Mouse (Mus musculus) midbrain, embryonic 16.5 days (tissue): Measurements from ENCODE around the gene Myh14. TPM values are rescaled to one million over a fixed set of nuclear protein-coding genes. Genes with fewer than 3 reads are reported as not detected.

Experiments
- ATAC-seq: fragments of 200-750 bp; cut with Nextera tagmentation; 2 replicates; pipeline ENCODE4 v1.8.0; 2017; ENCODE audit warnings: moderate TSS enrichment
- H3K27ac ChIP-seq: fragments of 300-500 bp; sonication (generic); 2 replicates; pipeline ENCODE4 v1.5.1; 2014; ENCODE audit warnings: mild to moderate bottlenecking, low read length, mixed read lengths
- H3K27me3 ChIP-seq: fragments of 300-500 bp; sonication (generic); 2 replicates; pipeline ENCODE4 v1.6.1; 2014; ENCODE audit warnings: low read depth, low read length, mixed read lengths; ENCODE audit not compliant: control insufficient read depth, insufficient read depth
- H3K36me3 ChIP-seq: fragments of 300-500 bp; sonication (generic); 2 replicates; pipeline ENCODE4 v1.6.1; 2014; ENCODE audit warnings: mild to moderate bottlenecking, low read length, moderate library complexity, mixed read lengths; ENCODE audit not compliant: control insufficient read depth, insufficient read depth
- H3K4me1 ChIP-seq: fragments of 300-500 bp; sonication (generic); 2 replicates; pipeline ENCODE4 v1.6.1; 2014; ENCODE audit warnings: mild to moderate bottlenecking, low read length, mixed read lengths; ENCODE audit not compliant: control insufficient read depth, insufficient read depth
- H3K4me2 ChIP-seq: fragments of 300-500 bp; sonication (generic); 2 replicates; pipeline ENCODE4 v1.6.1; 2014; ENCODE audit warnings: mild to moderate bottlenecking, low read length, mixed read lengths
- H3K4me3 ChIP-seq: fragments of 300-500 bp; sonication (generic); 2 replicates; pipeline ENCODE4 v1.5.1; 2014; ENCODE audit warnings: low read depth, mild to moderate bottlenecking, low read length, moderate library complexity, mixed read lengths
- H3K9ac ChIP-seq: fragments of 300-500 bp; sonication (generic); 2 replicates; pipeline ENCODE4 v1.6.1; 2014; ENCODE audit warnings: low read depth, low read length, mixed read lengths
- H3K9me3 ChIP-seq: fragments of 300-500 bp; sonication (generic); replicated peaks from 2 replicates; pipeline ENCODE4 v1.6.1; 2014; ENCODE audit warnings: mild to moderate bottlenecking, low read length, mixed read lengths; ENCODE audit not compliant: control insufficient read depth, poor library complexity, severe bottlenecking
- WGBS: fragments of 180-500 bp; shearing (Covaris S2); extraction: QIAGEN DNeasy Blood & Tissue Kit; methylation state at CpG from one replicate; pipeline ENCODE4 v1.1.7; 2014; 5-methylcytosine and 5-hydroxymethylcytosine counted together
- polyA plus RNA-seq: library from polyadenylated mRNA; unstranded; fragments of >200 nt; fragmentation: Nextera tagmentation; extraction: Ambion mirVana; gene quantifications from 2 replicates; pipeline ENCODE4 v1.2.1, GENCODE M21; 2015

Gene Myh14
- polyA plus RNA-seq, 1 experiment from 2014 or later, result 3.3 TPM

GRCm38 (mm10) chr7:44604619-44605018, 66.0 kb downstream of the Myh14 start:
- peaks cover 31% of the 10 kb centered on the region for H3K27me3 ChIP-seq
- H3K27ac ChIP-seq, result no peak overlapping the region
- no peaks in the 10 kb centered on the region for H3K9me3 ChIP-seq
- H3K4me2 ChIP-seq, result peak overlapping the region; percentile 48
- H3K36me3 ChIP-seq, result no peaks in the 10 kb centered on the region
- peak overlapping the region; percentile 28 for H3K4me3 ChIP-seq
- peak overlapping the region; percentile 33; the same call in 1 of the 2 replicates for H3K9ac ChIP-seq
- ATAC-seq, result no peak; the same call in 1 of the 2 replicates
- H3K4me1 ChIP-seq, result no peaks in the 10 kb centered on the region
- WGBS, result under 1% methylated on average over 8 of the region's 8 CpGs

- H3K36me3 ChIP-seq, result no peaks in the 10 kb centered on the region
- ATAC-seq, result peak; percentile 46
- peak overlapping the region; percentile 28 for H3K4me3 ChIP-seq
- peak overlapping the region; percentile 48 for H3K4me2 ChIP-seq
- H3K9me3 ChIP-seq, result no peaks in the 10 kb centered on the region
- peak overlapping the region; percentile 33; the same call in 1 of the 2 replicates for H3K9ac ChIP-seq
- no peak overlapping the region for H3K27ac ChIP-seq
- WGBS, result 2% methylated on average over 18 of the region's 25 CpGs
- no peaks in the 10 kb centered on the region for H3K4me1 ChIP-seq
- H3K27me3 ChIP-seq, result peaks cover 31% of the 10 kb centered on the region
Measured at GRCm38 (mm10) chr7:44604139-44604606, 66.5 kb downstream of the Myh14 start.

GRCm38 (mm10) chr7:44603186-44603855, 67.3 kb downstream of the Myh14 start:
- 3% methylated on average over 20 of the region's 20 CpGs for WGBS
- ATAC-seq, result no peak
- Histone ChIP-seq H3K4me1 (no peaks in the 10 kb centered on the region), H3K9me3 (no peaks in the 10 kb centered on the region), H3K27me3 (peaks cover 31% of the 10 kb centered on the region), H3K4me3 (no peak overlapping the region), H3K4me2 (no peak overlapping the region), H3K9ac (no peak overlapping the region), H3K27ac (no peak overlapping the region), H3K36me3 (no peaks in the 10 kb centered on the region)

GRCm38 (mm10) chr7:44602443-44602842, 68.2 kb downstream of the Myh14 start:
- H3K27ac ChIP-seq, result no peak overlapping the region
- no peak overlapping the region for H3K4me3 ChIP-seq

GRCm38 (mm10) chr7:44601646-44602045, 69.0 kb downstream of the Myh14 start:
- no peak overlapping the region for H3K9ac ChIP-seq
- no peak for ATAC-seq

More at GRCm38 (mm10) chr7:44602443-44602842, 68.2 kb downstream of the Myh14 start:
- no peaks in the 10 kb centered on the region for H3K4me1 ChIP-seq
- H3K27me3 ChIP-seq, result peaks cover 31% of the 10 kb centered on the region
- H3K9ac ChIP-seq, result no peak overlapping the region
- WGBS, result 16% methylated on average over 11 of the region's 11 CpGs
- no peak for ATAC-seq
- H3K36me3 ChIP-seq, result no peaks in the 10 kb centered on the region
- H3K9me3 ChIP-seq, result no peaks in the 10 kb centered on the region
- no peak overlapping the region for H3K4me2 ChIP-seq

GRCm38 (mm10) chr7:44600691-44601262, 69.9 kb downstream of the Myh14 start:
- H3K4me1 ChIP-seq, result no peaks in the 10 kb centered on the region
- no peak overlapping the region for H3K4me2 ChIP-seq
- H3K36me3 ChIP-seq, result peaks cover 2% of the 10 kb centered on the region; the same call in 1 of the 2 replicates
- no peak overlapping the region for H3K27ac ChIP-seq
- peaks cover 25% of the 10 kb centered on the region for H3K27me3 ChIP-seq
- no peaks in the 10 kb centered on the region for H3K9me3 ChIP-seq
- H3K4me3 ChIP-seq, result no peak overlapping the region
- H3K9ac ChIP-seq, result no peak overlapping the region
- ATAC-seq, result no peak
- WGBS, result 87% methylated on average over 10 of the region's 10 CpGs

More at GRCm38 (mm10) chr7:44601646-44602045, 69.0 kb downstream of the Myh14 start:
- Histone ChIP-seq H3K4me1 (no peaks in the 10 kb centered on the region), H3K4me3 (no peak overlapping the region), H3K27me3 (peaks cover 31% of the 10 kb centered on the region), H3K27ac (no peak overlapping the region), H3K36me3 (no peaks in the 10 kb centered on the region), H3K4me2 (no peak overlapping the region), H3K9me3 (no peaks in the 10 kb centered on the region)
- 18% methylated on average over 18 of the region's 19 CpGs for WGBS

GRCm38 (mm10) chr7:44598336-44598735, 72.3 kb downstream of the Myh14 start:
- Histone ChIP-seq H3K4me1 (peaks cover 10% of the 10 kb centered on the region), H3K4me3 (no peak overlapping the region), H3K27me3 (peaks cover 11% of the 10 kb centered on the region; the same call in 1 of the 2 replicates), H3K9ac (no peak overlapping the region), H3K27ac (no peak overlapping the region), H3K9me3 (no peaks in the 10 kb centered on the region), H3K36me3 (peaks cover 3% of the 10 kb centered on the region; the same call in 1 of the 2 replicates), H3K4me2 (no peak overlapping the region)
- no peak for ATAC-seq
- 84% methylated on average over 11 of the region's 12 CpGs for WGBS

- ATAC-seq, result no peak
- H3K27ac ChIP-seq, result no peak overlapping the region
- WGBS, result 91% methylated on average over 4 of the region's 4 CpGs
Measured at GRCm38 (mm10) chr7:44597666-44598065, 73.0 kb downstream of the Myh14 start.

DNA sequence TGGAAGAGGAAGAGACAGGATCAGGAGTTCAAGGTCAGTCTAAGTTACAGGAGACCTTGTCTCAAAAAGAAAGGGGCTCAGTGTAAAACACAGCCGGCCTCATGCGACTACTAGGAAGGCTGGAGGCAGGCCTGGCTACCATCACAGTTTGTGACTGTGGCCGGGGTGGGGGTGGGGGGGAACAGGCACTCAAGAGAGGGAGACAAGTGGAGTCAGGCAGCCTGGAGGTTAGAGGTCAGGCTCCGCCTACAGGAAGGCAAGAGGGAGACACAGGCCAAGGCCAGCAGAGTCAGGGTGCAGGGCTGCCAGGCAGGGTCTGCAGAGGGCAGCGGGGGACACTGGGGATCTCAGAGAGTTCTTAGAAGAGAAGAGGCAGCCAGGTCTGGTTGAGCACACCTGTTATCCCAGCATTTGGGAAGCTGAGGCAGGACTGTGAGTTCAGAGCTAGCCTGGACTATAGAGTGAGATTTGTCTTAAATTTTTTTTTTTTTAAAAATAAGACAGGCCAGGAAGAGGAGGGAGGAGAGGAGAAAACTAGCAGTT, 73.6 kb downstream of the Myh14 start:
- no peaks in the 10 kb centered on the region for H3K9me3 ChIP-seq
- WGBS, result 56% methylated on average over 5 of the region's 5 CpGs
- H3K4me1 ChIP-seq, result peaks cover 22% of the 10 kb centered on the region
- no peak overlapping the region for H3K27ac ChIP-seq
- H3K36me3 ChIP-seq, result peaks cover 3% of the 10 kb centered on the region; the same call in 1 of the 2 replicates
- no peak for ATAC-seq
- H3K4me3 ChIP-seq, result no peak overlapping the region
- H3K27me3 ChIP-seq, result peaks cover 2% of the 10 kb centered on the region
- H3K9ac ChIP-seq, result no peak overlapping the region
- no peak overlapping the region for H3K4me2 ChIP-seq

More at GRCm38 (mm10) chr7:44597666-44598065, 73.0 kb downstream of the Myh14 start:
- H3K4me1 ChIP-seq, result peaks cover 16% of the 10 kb centered on the region
- no peak overlapping the region for H3K9ac ChIP-seq
- no peak overlapping the region for H3K4me2 ChIP-seq
- no peak overlapping the region for H3K4me3 ChIP-seq
- H3K27me3 ChIP-seq, result peaks cover 6% of the 10 kb centered on the region
- no peaks in the 10 kb centered on the region for H3K9me3 ChIP-seq
- peaks cover 3% of the 10 kb centered on the region; the same call in 1 of the 2 replicates for H3K36me3 ChIP-seq
